Mouse (Mus musculus) liver, adult 2 months (tissue): Measurements from ENCODE around the gene Carnmt1.

Experiments
- CTCF ChIP-seq: fragments of 200-500 bp; IDR thresholded peaks from 2 replicates; pipeline ENCODE4 v1.5.1; 2011; ENCODE audit warnings: low read depth, low read length, control low read depth
- POLR2A ChIP-seq: fragments of 200-500 bp; IDR thresholded peaks from 2 replicates; pipeline ENCODE4 v1.6.1; 2011; ENCODE audit warnings: low read length, control low read depth; ENCODE audit not compliant: insufficient read depth; ENCODE audit errors: extremely low read depth

- TF ChIP-seq CTCF (no peak), POLR2A (no peak)
These were observed 22.2 kb downstream of the Carnmt1 start for GRCm38 (mm10) chr19:18692768-18693167.
